Mouse (Mus musculus): ENCODE measurements at regions not wholly inside any gene's neighbourhood (a gene's known extent, or its start where the extent isn't known, plus 50 kb on each side); places are given as distances from the start of the nearest gene placed in this dataset.

DNA sequence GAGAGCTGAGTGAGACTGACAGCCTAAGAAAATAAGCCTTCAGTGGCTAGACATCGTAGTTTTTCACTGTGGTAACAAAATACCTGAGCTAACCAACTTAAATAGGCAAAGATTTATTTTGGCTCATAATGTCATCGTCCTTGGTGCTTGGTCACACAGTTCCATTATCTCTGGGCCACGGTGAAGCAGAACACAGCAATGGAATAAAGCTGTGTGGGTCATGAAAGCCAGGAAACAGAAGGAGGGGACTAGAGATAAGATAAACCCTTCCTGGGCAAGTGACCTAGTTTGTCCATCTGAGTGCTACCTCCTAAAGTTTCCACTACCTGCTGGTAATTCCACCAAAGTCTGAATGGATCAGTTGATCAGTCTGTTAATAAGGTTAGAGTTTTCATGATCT, 134.8 kb upstream of the Gm5129 start:
- no peak for DNase-seq (ENCODE audit: low read depth, low spot score)

DNA sequence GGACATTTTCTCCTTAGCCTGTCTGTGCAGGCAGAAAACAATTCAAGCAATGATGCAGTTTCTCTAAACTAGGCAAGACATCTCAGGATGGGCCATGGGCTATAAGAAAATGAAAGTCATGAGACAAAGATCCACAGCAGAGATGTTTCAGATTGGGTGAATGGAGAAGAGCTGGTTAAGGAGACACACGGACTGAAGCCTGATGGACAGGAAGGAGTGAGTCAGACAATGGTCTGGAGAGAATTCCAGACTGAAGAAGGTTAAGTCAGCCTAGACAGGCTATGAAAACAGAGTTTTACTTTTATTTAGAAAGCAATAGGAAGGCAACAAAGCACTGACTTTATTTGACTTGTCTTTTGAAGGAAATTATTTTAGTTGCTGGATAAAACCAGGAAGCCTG, 137.5 kb upstream of the Il6 start:
- DNase-seq (ENCODE audit: low read depth, low spot score): no peak

DNA sequence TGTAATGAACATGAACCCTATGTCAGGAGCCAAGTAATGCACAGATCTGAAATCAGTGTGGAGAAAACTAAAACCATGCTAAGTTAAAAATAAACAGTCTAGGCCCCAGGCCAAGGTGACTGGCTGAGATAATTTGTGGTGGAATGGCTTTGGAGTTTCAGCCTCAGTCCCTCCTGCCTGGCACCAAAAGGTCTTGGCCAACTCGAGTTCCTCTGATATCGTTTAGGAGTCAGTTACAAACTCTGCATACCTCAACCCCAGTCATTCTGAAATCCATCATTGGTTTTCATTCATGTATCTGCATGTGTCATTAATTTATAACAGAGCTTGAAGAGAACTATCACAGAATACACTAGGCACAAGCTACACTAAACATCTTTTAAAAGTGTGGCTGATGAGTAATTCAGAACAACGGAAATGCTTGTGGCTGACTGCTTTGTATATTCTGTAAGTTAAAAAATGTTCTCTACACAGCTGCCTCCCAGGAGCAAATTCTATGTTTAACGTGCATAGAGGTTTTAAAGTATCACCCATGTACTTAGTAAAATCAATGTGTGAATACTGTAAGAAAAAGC, 125.6 kb upstream of the Il6 start:
- DNase-seq (ENCODE audit: low read depth, low spot score): no peak

DNA sequence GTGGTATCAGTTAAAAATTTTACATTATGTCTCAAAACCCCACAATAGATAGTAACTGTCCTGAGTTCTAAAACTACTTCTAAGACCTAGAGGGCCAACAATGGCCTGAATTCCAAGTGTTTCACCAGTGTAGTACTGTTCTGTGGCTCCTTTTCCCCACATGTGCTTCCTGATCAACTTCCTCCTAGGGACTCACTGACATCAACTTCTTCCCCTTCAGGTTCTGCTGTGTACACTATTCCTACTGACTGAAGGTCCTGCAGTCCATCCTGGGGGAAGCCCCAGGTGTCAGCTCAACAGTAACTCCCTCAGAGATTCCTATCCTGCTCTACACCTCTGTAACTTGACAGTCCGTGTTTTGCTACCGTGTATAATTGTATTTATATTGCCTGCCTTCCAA, 120.6 kb upstream of the Il6 start:
- no peak for DNase-seq (ENCODE audit: low read depth, low spot score)

DNA sequence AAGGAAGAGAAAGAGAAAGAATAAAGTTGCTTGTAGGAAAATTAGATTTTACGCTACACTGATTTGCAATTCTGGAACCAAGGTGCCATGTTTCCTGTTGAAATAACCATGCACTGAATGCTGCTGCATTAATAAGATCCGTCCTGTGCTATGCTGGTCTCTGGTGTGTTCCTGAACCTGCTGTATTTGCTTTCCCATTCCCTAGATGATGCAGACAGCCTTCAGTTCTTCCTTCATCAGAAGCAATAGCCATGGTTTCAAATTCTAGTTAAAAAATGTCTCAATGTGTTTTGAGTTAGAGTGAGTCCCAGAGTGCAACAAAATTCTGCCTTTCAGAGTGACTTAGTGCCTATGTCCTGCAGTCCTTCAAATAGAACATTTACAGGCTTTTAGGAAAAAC, 120.1 kb upstream of the Il6 start:
- no peak for DNase-seq (ENCODE audit: low read depth, low spot score)

DNA sequence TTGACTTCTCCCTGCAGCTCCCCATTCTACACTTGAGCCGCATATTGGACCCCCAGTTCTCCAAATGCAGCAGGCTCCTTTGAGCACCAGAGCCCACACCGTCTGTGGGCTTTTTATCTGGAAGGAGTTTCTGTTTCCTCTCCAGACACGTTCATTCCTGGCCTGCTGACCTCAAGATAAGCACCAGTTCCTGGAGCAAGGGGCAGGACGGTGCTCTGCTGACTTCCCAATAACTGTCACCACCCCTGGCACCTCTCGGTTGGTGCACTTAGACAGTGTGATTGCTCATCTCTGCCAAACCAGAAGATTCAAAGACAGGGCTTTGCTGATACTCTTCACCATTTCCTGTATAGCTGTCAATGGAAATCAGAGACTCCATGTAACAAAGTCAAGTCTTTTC, 119.1 kb upstream of the Il6 start:
- no peak for DNase-seq (ENCODE audit: low read depth, low spot score)

DNA sequence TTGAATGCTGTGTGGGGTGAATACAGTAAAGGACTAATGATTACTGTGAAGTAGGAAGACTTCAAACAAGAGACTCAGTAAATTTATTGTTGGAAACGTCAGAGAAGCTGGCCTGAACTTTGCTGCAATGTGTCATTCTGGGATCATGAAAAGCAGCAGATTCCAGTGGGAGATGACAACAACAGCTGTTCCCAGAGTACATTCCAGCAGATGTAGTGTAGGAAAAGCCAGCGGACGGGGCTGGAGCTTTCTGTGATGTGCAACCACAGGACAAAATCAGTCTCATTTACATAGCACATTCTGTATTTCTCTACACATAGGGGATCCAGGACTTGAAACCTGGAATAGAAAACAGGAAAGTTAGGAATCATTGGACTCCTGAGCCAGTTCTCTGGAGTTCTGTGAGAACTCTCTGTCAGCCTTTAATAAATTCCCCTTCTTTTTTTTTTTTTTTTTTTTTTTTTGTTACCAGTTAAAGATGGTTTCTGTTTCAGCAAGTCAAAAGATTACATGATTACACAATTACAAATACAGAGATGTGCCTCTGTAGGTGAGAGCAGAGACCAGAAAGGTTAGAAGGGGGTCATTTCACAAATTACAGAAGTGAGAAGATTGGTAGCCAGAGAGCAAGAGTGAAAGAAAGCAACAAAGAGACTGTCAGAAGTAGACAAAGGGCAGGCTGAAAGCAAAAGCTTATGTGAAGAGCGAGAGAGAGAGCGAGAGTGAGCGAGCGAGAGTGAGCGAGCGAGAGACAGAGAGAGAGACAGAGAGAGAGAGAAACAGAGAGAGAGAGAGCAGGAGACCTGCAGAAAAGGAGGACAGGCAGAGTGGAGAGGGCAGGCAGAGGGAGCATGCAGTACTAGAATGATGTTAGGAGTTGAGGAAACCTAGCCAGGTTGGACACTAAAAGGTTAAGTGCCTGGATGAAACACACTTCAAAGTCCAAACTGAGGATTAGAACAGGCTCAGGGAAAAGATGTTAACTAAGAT, 118.0 kb upstream of the Il6 start:
- DNase-seq (ENCODE audit: low read depth, low spot score): no peak

DNA sequence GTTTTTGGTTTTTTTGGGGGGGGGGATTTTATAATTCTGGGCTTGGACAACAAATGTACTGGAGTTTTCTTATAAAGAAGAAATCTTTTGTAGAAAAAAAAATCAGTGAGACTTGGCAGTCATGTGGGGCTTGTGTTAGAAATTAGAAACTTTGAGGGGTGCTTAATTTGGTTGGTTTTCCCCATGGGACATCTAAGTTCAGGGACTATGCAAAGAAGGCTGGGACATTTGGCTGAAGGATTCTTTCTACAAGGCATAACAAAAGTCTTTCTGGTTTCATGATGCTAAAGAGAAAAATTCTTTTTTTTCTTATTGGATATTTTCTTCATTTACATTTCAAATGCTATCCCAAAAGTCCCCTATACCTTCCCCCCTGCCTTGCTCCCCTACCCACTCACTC, 115.3 kb upstream of the Il6 start:
- no peak for DNase-seq (ENCODE audit: low read depth, low spot score)

DNA sequence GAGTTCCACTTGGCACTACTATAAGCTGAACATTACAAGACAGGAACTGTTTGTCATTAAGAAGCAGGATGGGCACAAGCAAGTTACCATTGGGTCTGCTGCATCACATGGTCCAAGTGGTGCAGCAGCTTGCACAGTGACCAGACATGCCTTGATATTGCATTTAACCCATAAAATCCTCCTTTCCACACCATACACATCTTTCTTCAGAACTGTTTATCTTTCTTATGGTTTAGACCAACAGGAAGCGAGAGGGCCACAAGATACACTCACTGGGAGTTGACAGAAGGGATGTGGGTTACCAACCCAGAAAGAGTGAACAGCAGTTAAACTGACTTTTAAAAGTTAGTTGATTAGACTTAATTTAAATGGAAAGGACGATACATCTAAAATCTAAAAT, 111.2 kb upstream of the Il6 start:
- peak; percentile 2 for DNase-seq (ENCODE audit: low read depth, low spot score)

DNA sequence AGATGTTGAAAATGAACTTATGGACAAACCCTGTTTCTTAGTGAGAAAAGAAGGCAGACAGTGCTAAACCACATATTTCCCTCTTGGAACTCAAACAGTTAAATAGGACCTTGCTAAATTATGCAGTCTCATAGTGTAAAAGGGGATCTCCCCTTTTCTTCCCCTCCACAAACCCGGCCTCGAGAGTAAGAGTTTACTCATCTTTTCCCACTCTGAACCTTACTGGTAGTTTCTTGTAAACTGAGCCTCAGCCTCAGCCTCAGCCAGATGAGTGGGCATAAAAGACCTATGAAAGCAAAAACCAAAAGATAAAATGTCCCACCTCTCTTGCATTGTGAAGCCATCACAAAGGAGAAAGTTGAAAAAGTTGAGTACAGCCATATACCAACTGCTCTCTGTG, 92.6 kb upstream of the Il6 start:
- DNase-seq (ENCODE audit: low read depth, low spot score): peak; percentile 8

DNA sequence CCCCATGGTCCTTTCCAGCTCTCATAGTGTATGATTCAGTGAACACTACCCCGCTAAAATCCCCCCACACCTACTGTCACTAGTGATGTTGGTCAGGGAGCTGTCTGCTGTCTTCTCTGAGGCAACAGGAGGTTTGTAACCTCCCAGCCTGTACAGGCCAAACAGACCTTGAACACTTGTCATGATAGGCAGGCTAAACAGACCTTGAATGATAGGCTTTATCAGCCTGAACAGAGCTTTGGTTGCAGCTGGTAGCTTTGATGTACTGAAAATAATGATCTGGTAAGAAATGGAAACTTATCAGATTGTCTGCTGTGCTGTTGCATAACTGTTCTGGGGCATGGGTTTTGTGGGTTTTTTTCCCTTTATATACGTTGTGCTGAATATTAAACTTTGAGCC, 87.4 kb upstream of the Il6 start:
- no peak for DNase-seq (ENCODE audit: low read depth, low spot score)

DNA sequence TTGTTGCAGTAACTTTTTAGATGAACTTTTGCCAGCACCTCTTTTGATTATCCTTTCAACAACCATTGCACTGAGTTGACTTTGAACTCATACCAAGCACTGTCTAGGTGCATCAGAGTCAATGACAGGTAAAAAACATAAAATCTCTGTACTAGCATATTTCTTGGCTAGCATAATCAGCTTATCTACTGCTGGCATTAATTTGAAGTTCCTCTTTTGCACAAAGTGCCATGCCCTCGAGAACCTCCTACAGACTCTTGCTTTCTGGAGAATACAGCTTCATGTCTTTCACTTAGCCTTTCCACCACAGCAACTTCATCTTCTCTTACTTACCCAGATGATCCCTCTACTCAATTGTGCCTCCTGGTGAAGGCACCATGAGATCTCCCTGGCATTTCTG, 85.3 kb upstream of the Il6 start:
- DNase-seq (ENCODE audit: low read depth, low spot score): no peak

DNA sequence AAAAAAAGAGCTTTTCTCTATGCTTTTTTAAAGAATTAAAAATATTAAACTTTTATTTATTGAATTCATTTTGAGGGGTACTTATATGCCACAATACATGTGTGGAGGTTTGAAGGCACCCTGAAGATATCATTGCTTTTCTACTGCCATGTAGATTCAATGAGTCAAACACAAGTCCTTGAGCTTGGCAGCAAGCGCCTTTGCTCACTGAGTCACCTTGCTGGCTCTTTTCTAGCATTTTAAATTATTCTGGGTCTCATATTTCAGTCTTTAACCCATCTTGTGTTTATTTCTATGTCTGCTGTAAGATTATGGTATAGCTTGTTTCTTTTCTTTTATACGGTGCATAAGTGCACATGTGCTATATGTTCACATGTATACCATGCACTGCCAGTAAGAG, 83.5 kb upstream of the Il6 start:
- DNase-seq (ENCODE audit: low read depth, low spot score): no peak

DNA sequence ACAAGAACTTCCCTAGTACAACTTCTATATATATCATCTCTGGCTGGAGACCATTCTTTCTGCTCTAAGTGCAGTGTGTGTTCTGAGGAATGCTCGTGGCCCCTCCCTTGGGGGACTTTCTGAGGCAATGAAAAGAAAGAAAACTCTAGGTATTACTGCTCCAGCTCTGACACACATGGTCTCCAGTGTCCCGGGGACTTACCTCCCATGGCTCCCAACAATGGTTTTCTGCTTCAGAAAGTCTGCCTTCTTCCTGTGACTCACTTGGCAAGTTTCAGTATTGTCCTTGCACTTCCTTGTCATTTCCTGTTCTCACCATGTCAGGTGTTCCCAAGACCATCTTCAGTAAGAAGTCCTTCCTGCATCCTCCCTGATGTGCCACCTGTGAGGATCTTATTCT, 65.7 kb upstream of the Il6 start:
- DNase-seq (ENCODE audit: low read depth, low spot score): no peak

DNA sequence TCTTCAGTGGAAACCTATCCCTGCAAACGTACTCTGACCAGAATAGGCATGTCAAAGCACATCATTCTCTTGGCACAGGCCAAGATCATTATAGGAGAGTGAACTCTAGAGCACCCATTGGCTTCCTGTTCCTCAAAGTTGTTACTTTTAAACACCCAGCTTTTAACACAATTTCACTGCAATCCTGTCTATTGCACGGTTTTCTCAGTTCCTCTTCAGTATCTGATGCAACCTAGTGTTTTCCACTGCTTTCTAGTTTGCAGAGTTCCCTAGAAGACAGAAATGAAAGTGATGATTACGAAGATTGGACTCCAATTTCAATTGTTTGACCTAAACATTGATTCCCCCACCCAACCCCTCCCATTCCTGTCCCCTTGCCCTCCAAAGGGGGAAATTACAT, 64.8 kb upstream of the Il6 start:
- no peak for DNase-seq (ENCODE audit: low read depth, low spot score)

DNA sequence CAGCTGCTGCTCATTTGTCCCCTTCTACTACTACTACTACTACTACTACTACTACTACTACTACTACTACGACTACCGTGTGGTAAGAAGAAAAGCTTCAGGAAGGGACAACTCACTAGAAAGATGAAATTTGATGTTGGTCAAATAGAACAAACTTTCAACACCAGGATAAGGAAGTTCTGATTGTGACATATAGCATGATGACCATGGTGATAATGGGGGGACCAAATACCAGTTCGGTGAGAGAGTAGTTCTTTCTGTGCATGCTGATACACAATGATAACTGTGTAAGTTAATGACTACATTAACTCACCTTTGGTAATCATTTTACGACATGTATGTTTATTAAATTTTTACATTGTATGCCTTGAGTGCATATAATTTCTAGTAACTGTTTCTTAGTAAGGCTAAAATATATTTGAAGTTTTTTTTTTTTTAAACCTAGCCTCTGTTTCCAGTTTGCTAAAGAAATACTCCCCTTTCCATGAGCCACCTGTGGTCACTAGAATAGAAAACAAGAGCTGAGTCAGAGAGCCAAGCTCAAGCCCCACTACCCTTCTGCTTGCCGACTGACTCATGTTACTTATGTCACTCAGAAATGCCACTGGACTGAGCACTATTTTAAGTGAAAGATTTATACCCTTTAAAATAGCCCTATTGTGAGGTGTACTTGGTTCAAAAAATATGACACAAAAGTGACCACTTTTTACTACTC, 62.3 kb upstream of the Il6 start:
- DNase-seq (ENCODE audit: low read depth, low spot score): no peak

DNA sequence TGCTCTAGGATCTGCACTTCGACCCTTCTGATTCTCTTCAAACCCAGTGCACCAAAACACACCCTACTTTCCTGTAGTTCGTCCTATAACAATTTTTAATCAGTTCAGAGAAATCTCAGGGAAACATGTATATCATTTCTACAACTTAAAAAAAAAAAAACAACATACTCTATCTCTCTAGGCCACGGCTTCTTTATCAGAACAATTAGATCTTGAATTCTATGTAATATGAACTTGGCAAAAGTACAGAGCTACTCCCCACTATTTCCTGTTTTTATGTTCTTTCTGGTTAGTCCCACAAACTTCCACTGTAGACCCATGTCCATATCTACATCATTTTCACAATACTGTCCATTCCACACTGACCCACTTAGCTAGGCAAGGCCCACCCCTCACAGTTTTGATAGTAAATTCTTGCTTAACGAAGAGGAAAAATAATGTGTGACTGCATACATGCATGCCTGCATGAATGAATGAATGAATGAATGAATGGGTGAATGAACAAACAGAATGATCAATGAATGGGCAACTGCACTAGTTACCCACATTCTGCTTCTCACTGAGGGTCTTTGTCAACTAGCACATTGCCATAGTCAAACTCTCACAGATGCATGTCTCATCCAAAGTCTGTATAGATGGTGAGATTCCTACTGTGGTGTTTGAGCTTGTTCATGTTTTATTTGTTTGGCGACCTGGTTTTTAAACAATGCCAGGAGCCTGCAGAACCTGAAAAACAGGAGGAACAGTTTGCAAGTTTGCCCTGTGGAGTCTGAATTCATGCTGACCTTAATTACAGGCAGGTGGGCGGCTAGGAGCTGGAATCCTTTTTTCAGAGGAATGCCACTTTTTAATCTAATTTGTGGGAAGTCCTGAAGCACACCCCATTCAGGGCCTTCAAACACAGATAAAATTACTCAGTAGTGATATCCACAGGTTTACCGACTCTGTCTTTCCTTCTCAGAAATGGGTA, 61.2 kb upstream of the Il6 start:
- DNase-seq (ENCODE audit: low read depth, low spot score): no peak

Data from CD4-positive, CD25-positive, alpha-beta regulatory T cell, adult 2 months (primary cell).